Mouse (Mus musculus) liver, adult 2 months (tissue): ENCODE data around the gene Snx25.

Experiments used
- CTCF ChIP-seq: fragments of 200-500 bp; IDR thresholded peaks from 2 replicates; pipeline ENCODE4 v1.5.1; 2011; ENCODE audit warnings: low read depth, low read length, control low read depth
- POLR2A ChIP-seq: fragments of 200-500 bp; IDR thresholded peaks from 2 replicates; pipeline ENCODE4 v1.6.1; 2011; ENCODE audit warnings: low read length, control low read depth; ENCODE audit not compliant: insufficient read depth; ENCODE audit errors: extremely low read depth

DNA sequence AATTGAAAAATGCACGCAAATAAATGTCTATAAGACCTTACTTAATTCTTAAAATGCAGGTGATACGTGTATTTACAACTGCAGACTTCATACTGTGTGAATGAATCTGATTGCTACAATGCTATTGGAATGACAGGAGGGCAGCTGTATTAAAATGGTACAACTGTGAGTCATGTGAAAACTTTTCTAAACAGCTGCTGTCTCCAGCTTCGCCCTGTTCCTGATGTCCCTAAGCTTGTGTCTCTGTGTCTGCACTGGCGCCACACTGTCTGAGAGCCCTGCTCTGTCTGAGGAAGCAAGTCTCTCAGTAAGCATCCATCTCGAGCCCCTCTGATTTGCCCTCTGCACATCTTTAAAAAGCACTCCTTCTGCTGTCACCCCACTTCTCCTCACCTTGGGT lies 68.8 kb downstream of the Snx25 start:
- TF ChIP-seq POLR2A, result no peak
- TF ChIP-seq CTCF, result no peak
